ENCODE assay signal across 20 mouse cellular contexts in the genomic region with DNA sequence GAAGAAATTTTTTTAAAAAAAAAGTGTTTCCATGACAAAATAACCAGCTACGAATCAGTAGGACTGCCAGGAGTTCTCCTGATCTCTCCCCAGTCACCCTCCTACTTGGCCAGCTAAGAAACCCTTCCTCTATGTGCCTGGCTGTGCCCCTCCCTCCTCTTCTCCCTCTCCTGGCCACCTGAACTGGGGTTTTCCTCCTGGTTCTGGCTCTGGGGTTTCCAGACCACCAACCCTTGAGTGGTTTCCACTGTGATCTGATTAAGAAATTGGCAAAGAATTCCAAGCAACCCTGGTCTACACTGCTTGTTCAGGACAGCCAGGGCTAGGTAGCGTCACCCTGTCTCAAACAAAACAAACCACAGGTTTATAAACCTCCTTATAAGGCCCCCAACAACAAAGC.
"Had no signal": no experiment of that assay in that cellular context is flagged by ENCODE, and none has a peak within 500 bp of the region (broad histone marks: within the 10 kb centered on the region; RNA-seq: fewer than 3 reads in every experiment).

No protein-coding gene starts in this region.

- DNase-seq: cerebellum, adult 8-10 months; cerebellum, adult 9-10 months; cerebellum, adult 9-11 months; embryo, embryonic 11 days; forebrain, postnatal 0 days; gastrocnemius, postnatal 10 days; gastrocnemius, postnatal 25 days; gastrocnemius, postnatal 36 days had no signal

- H3K4me1 ChIP-seq: forebrain, embryonic 12.5 days; forebrain, embryonic 13.5 days; forebrain, embryonic 15.5 days had no signal

- ATAC-seq: forebrain, embryonic 13.5 days; forebrain, embryonic 14.5 days; forebrain, embryonic 15.5 days; forebrain, embryonic 16.5 days had no signal

- H3K4me2 ChIP-seq: embryonic facial prominence, embryonic 12.5 days; embryonic facial prominence, embryonic 13.5 days; embryonic facial prominence, embryonic 15.5 days; forebrain, embryonic 12.5 days; forebrain, embryonic 13.5 days; forebrain, embryonic 15.5 days had no signal

- H3K4me3 ChIP-seq: embryonic facial prominence, embryonic 10.5 days; embryonic facial prominence, embryonic 12.5 days; embryonic facial prominence, embryonic 13.5 days; embryonic facial prominence, embryonic 15.5 days; erythroblast, embryonic 14.5 days; forebrain, embryonic 10.5 days; forebrain, embryonic 12.5 days; forebrain, embryonic 13.5 days; forebrain, embryonic 15.5 days; gastrocnemius, adult 2 months had no signal

- H3K9ac ChIP-seq: embryonic facial prominence, embryonic 12.5 days; embryonic facial prominence, embryonic 13.5 days; embryonic facial prominence, embryonic 15.5 days; forebrain, embryonic 12.5 days; forebrain, embryonic 13.5 days; forebrain, embryonic 15.5 days; forebrain, postnatal 0 days had no signal

- H3K27ac ChIP-seq: embryonic facial prominence, embryonic 10.5 days; embryonic facial prominence, embryonic 12.5 days; embryonic facial prominence, embryonic 13.5 days; embryonic facial prominence, embryonic 15.5 days; forebrain, embryonic 10.5 days; forebrain, embryonic 12.5 days; forebrain, embryonic 13.5 days; forebrain, embryonic 15.5 days had no signal

- H3K9me3 ChIP-seq: embryonic facial prominence, embryonic 10.5 days; embryonic facial prominence, embryonic 12.5 days; embryonic facial prominence, embryonic 13.5 days; embryonic facial prominence, embryonic 15.5 days; forebrain, embryonic 10.5 days; forebrain, embryonic 12.5 days; forebrain, embryonic 13.5 days; forebrain, embryonic 15.5 days had no signal

- H3K36me3 ChIP-seq: embryonic facial prominence, embryonic 10.5 days; embryonic facial prominence, embryonic 12.5 days; embryonic facial prominence, embryonic 13.5 days; embryonic facial prominence, embryonic 15.5 days; forebrain, embryonic 10.5 days; forebrain, embryonic 12.5 days; forebrain, embryonic 15.5 days had no signal

- H3K27me3 ChIP-seq: embryonic facial prominence, embryonic 12.5 days; embryonic facial prominence, embryonic 13.5 days; embryonic facial prominence, embryonic 15.5 days; forebrain, embryonic 13.5 days; forebrain, embryonic 15.5 days had no signal
